Mouse (Mus musculus) small intestine, adult 2 months (tissue): ENCODE data around the gene Camk1g. TPM values are rescaled to one million over a fixed set of nuclear protein-coding genes. Genes with fewer than 3 reads are reported as not detected.

Experiments used
- H3K27ac ChIP-seq: fragments of 200-500 bp; 2 replicates; pipeline ENCODE4 v1.5.1; 2012; ENCODE audit warnings: low read depth, low read length, control low read depth, inconsistent platforms; ENCODE audit not compliant: insufficient read depth
- H3K27me3 ChIP-seq: fragments of 200-500 bp; 2 replicates; pipeline ENCODE4 v1.6.1; 2012; ENCODE audit warnings: mild to moderate bottlenecking, moderate library complexity, low read length, inconsistent platforms; ENCODE audit not compliant: control insufficient read depth, insufficient read depth
- H3K36me3 ChIP-seq: fragments of 200-500 bp; 2 replicates; pipeline ENCODE4 v1.6.1; 2012; ENCODE audit warnings: mild to moderate bottlenecking, low read length, control low read depth, inconsistent platforms; ENCODE audit not compliant: control insufficient read depth, insufficient read depth
- H3K4me1 ChIP-seq: fragments of 200-500 bp; 2 replicates; pipeline ENCODE4 v1.6.1; 2012; ENCODE audit warnings: low read length, inconsistent platforms, mixed read lengths; ENCODE audit not compliant: control insufficient read depth, insufficient read depth, insufficient read length
- H3K4me3 ChIP-seq: fragments of 200-500 bp; 2 replicates; pipeline ENCODE4 v1.5.1; 2012; ENCODE audit warnings: low read depth, mild to moderate bottlenecking, control low read depth, inconsistent platforms, low read length, moderate library complexity
- CTCF ChIP-seq: fragments of 200-500 bp; IDR thresholded peaks from 2 replicates; pipeline ENCODE4 v1.5.1; 2012; ENCODE audit warnings: low read depth, mild to moderate bottlenecking, control low read depth, inconsistent platforms, low read length, moderate library complexity, mixed read lengths; ENCODE audit not compliant: insufficient replicate concordance, insufficient read length; ENCODE audit errors: extremely low read depth
- POLR2A ChIP-seq: fragments of 200-500 bp; IDR thresholded peaks from 2 replicates; pipeline ENCODE4 v1.6.1; 2012; ENCODE audit warnings: low read depth, mild to moderate bottlenecking, control low read depth, inconsistent platforms, low read length, moderate library complexity
- WGBS: fragments of 180-500 bp; shearing (Covaris S2); methylation state at CpG from one replicate; pipeline ENCODE4 v1.1.7; 2018; 5-methylcytosine and 5-hydroxymethylcytosine counted together
- polyA plus RNA-seq: library from polyadenylated mRNA; depleted of rRNA; stranded (reverse); fragments of >200 nt; gene quantifications from 2 replicates; pipeline ENCODE4 v1.2.3, GENCODE M21; 2012; rRNA removed

Gene Camk1g
- polyA plus RNA-seq: 0.30 and 0.41 TPM in 2 replicates

- no peaks in the 10 kb centered on the region for H3K27me3 ChIP-seq
- 10% methylated on average over 2 of the region's 2 CpGs for WGBS
- peak within 1 kb of the TSS; percentile 25; the same call in 1 of the 2 replicates for H3K4me3 ChIP-seq
- H3K4me1 ChIP-seq: no peaks in the 10 kb centered on the region
- H3K27ac ChIP-seq: no peak within 1 kb of the TSS
- no peaks in the 10 kb centered on the region for H3K36me3 ChIP-seq
- no peak for TF ChIP-seq CTCF
- TF ChIP-seq POLR2A: no peak
These were observed at the start of gene Camk1g for GRCm38 (mm10) chr1:193370096-193370495. TSS of gene Camk1g (minus strand) at chr1:193370298.

GRCm38 (mm10) chr1:193419168-193419567, 49.1 kb upstream of the Camk1g start:
- Histone ChIP-seq H3K27ac (no peak overlapping the region), H3K4me1 (peaks cover 15% of the 10 kb centered on the region)

DNA sequence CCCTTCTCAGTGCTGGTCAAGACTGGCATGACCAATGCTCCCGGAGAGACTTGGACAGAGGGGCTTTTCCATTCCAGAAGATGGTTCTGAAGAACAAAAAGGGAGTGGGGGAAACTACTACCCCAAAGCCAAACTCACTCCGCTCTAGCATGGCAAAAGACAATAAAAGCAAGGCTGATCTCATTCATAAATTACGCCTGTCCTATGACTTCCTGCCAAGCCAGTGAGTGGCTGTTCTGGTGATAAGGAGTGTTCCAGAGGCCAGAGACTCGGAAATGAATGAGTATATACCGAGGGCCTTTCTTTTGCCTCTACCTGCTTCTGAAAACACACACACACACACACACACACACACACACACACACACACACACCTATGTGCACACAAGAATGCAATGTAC, 48.6 kb upstream of the Camk1g start:
- peaks cover 12% of the 10 kb centered on the region for H3K4me1 ChIP-seq
- TF ChIP-seq CTCF (no peak), POLR2A (no peak)
- no peaks in the 10 kb centered on the region for H3K36me3 ChIP-seq
- no peak overlapping the region for H3K27ac ChIP-seq
- H3K4me3 ChIP-seq: no peak overlapping the region
- H3K27me3 ChIP-seq: no peaks in the 10 kb centered on the region
- WGBS: 22% methylated on average over 5 of the region's 5 CpGs

More at GRCm38 (mm10) chr1:193419168-193419567, 49.1 kb upstream of the Camk1g start:
- Histone ChIP-seq H3K27me3 (no peaks in the 10 kb centered on the region), H3K36me3 (no peaks in the 10 kb centered on the region), H3K4me3 (no peak overlapping the region)
- TF ChIP-seq CTCF (no peak), POLR2A (no peak)
- 26% methylated on average over 2 of the region's 2 CpGs for WGBS

DNA sequence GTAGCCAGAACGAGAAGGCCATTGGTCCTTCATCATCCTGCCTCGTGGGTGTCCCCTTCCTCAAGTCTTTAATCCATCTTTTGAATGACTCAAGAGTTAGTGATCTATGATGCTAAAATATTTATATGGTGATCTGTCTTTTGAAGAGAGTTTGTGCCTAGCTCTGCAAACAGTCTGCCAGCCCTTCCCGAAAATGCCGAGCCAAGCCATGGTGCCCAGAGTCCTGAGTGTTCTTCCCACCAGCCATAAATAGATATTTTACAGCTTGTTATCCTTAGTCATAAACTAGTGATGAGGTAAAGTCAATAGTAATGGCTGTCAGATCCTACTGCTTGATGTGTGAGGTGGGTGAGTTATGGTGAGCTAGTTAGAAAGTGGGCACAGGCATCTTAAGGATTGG, 44.0 kb upstream of the Camk1g start:
- Histone ChIP-seq H3K27ac (no peak overlapping the region), H3K4me1 (peaks cover 2% of the 10 kb centered on the region; the same call in 1 of the 2 replicates), H3K27me3 (no peaks in the 10 kb centered on the region), H3K36me3 (no peaks in the 10 kb centered on the region), H3K4me3 (no peak overlapping the region)
- 79% methylated on average over 4 of the region's 4 CpGs for WGBS
- TF ChIP-seq POLR2A: no peak
- no peak for TF ChIP-seq CTCF

DNA sequence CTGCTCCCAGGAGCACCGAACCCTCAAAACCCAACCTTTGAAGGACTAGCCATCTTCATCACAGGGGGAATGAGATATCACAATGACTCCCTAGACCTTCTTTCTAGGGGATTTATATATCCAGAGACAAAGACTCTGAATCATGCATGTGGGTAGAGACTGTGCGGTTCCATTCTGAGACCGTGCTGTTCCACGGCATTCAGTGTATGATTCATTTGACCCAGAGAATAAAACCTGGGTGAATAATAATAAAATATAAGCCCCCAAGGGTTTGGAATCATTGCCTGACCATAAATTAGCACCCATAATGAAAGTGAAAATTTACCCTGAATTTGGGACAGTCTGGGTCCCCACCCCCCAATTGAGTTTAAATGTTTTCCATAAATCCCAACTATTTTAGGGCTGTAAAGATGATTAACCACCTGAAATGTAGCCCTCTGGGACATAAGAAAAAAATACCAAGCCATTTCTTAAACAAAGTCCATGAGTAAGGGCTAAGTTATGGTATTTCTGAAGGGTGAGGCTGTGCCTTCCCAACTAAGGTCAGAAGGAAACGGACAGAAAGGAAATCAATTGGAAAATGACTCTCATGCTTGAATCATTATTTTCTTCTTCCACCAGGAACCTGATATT, 43.4 kb upstream of the Camk1g start:
- Histone ChIP-seq H3K4me1 (no peaks in the 10 kb centered on the region; the same call in 1 of the 2 replicates), H3K27me3 (no peaks in the 10 kb centered on the region), H3K4me3 (no peak overlapping the region), H3K27ac (no peak overlapping the region), H3K36me3 (no peaks in the 10 kb centered on the region)
- 90% methylated on average over 5 of the region's 5 CpGs for WGBS
- TF ChIP-seq POLR2A (no peak), CTCF (no peak)

DNA sequence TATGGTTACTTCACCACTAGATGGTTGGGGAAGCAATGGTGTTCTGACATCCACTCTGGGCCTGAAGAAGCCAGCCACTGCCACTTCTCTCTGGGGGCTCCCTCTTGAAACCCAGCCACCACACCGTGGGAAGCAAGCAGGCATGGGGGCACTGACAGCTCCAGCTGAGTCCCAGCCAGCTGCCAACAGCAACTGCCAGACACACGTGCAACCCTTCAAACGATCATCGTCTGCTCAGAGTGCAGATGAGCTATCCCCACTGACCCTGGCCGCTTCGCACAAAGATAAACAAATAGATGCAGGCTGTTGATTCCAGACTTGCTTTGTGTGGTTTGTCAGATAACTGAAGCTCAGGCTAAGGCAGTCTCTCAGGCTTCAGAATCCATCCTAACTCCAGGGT, 37.4 kb upstream of the Camk1g start:
- H3K4me1 ChIP-seq: no peaks in the 10 kb centered on the region
- WGBS: 63% methylated on average over 6 of the region's 6 CpGs
- TF ChIP-seq POLR2A: no peak
- TF ChIP-seq CTCF: no peak

GRCm38 (mm10) chr1:193406059-193406642, 36.1 kb upstream of the Camk1g start:
- no peaks in the 10 kb centered on the region for H3K4me1 ChIP-seq
- 86% methylated on average over 6 of the region's 6 CpGs for WGBS
- no peaks in the 10 kb centered on the region for H3K27me3 ChIP-seq
- H3K4me3 ChIP-seq: no peak overlapping the region
- no peaks in the 10 kb centered on the region for H3K36me3 ChIP-seq
- TF ChIP-seq CTCF (no peak), POLR2A (no peak)
- no peak overlapping the region for H3K27ac ChIP-seq

More for the DNA sequence above, 37.4 kb upstream of the Camk1g start:
- Histone ChIP-seq H3K4me3 (no peak overlapping the region), H3K27me3 (no peaks in the 10 kb centered on the region), H3K27ac (no peak overlapping the region), H3K36me3 (no peaks in the 10 kb centered on the region)
